Mouse (Mus musculus) B cell, adult 2 months (primary cell): ENCODE results near the gene Pigs.

Experiments used
- DNase-seq, 2 experiments: peaks; one replicate each; pipeline ENCODE4 v3.0.0; 2022

The Pigs gene

DNA sequence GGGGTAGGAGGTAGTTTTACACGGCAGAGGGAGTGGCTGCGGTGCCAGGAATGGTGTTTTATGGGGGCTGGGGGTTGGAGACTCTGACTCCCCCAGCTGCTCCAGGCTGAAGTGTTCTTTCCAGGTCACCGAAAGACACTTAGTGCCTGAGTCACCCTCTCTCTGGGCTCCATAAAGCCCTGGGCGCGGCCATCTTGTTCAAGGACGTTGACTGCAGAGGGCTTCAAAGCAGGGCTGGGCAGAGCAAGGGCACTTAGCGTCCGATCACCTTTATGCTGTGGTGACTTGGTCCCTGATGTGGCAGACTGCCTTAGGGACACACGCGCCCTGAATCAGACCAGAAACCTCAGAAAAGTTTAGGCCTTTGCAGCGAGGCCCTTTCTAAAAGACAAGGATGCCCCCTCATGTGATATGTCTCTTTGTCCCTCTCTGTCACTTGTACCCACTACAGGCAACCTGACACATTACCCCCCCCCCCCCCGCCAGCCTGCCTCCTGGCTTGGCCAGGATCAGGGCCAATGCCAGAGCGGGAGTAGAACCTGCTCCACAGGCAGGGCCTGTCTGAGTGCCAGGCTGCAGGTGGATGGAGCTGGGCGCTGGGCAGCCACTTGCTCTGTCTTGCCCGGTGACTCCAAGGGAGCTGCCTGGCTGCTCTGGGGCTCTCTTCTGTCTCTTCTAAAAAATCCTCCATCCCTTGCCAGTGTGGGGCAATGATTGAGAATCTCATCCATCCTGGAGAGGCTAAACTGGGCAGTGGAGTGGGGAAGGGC, 39.4 kb downstream of the Pigs start:
- DNase-seq = no peak

- DNase-seq = no peak
Measured at GRCm38 (mm10) chr11:78370389-78370788, 42.2 kb downstream of the Pigs start.

GRCm38 (mm10) chr11:78371711-78372110, 43.5 kb downstream of the Pigs start:
- no peak for DNase-seq

DNA sequence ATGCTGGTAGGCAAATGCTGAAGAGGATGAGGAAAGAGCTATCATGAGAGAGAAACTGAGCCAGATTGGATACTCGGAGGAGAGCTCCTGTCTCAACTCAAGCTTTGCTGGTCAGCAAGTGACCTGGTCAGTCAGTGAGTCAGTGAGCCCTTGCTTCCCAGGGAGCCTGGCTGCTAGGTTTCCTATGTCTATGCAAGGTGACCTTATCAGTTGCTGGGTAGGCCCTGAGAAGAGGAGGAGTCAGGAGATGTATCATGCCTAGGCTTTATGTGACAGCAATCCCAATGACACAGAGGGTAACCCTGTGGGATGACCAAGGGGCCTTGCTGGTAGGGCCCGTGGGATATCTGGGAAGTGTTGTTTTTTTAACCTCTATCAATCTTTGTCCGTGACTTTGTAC, 44.0 kb downstream of the Pigs start:
- DNase-seq = no peak

GRCm38 (mm10) chr11:78372610-78373009, 44.4 kb downstream of the Pigs start:
- DNase-seq = no peak

GRCm38 (mm10) chr11:78374147-78374546, 45.9 kb downstream of the Pigs start:
- DNase-seq = no peak

DNA sequence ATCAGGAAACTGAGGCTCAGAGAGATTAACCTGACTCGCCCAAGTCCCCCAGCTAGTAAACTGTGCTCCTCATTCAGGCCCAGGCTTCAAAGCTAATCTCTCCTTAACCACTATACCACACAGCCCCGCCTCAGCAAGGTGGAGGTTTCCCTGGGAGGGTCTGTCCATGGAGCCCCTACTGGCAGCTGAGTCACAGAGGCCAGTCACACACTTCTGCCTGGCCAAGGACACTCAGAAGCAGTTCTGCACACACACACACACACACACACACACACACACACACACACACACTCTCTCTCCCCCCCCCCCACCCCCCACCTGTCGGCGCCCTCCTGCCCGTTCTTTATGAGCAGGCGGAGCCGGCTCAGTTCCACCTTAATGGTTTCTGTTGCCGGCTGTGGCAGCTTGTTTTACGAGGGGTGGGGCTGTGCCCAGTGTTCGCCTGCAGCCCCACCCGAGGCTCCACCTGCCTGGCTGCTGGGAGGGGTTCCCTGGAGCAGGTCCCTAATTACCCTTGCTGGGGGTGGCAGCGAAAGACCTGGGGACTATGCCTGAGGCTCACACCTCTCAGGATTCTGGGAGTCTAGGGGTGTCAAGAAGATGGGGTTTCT, 49.4 kb downstream of the Pigs start:
- DNase-seq = no peak

GRCm38 (mm10) chr11:78380351-78380750, 52.1 kb downstream of the Pigs start:
- no peak for DNase-seq

DNA sequence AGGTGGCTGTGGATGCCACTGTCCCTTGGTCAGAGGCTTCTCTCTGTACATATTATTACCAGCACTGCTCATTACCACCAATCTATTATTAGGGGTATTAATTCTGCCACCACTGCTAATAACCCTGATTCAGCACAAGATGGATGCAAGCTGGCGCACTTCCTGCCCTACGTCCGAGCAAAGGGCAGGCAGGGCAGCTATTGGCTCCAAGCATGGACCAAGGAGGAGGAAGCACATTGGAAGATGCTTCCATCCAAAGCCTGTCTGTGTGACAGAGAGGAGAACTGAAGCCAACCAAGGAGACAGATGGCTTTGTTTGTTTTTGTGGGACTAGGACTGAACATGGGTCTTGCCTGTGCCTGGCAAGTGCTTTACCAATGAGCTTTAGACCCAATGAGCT, 52.8 kb downstream of the Pigs start:
- DNase-seq = no peak

GRCm38 (mm10) chr11:78382286-78382685, 54.1 kb downstream of the Pigs start:
- no peak for DNase-seq

DNA sequence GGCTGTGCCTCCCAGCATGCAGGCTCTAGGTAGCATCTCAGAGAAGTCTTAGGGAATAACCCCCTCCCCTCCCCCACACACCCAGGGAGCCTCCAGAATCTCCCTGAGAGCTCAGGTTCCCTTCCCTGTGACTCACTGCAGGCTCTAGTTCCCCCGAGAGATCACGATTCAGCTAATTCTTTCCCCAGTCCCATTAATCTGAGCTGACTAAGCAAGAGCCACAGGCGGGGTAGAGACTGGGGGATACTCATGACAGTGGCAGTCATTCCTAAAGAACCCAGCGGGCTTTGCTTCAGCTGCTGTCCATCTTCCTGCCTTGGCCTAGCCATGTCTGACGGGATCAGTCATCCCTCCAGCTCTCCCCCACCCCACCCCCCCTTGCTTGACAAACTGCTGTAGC, 54.5 kb downstream of the Pigs start:
- DNase-seq = no peak

- DNase-seq = no peak
Measured at GRCm38 (mm10) chr11:78385776-78386175, 57.6 kb downstream of the Pigs start.

- DNase-seq = no peak
Measured at GRCm38 (mm10) chr11:78386508-78387043, 58.4 kb downstream of the Pigs start, which contains the start of gene Foxn1. Foxn1 (minus strand) TSS chr11:78386558.
